Mouse (Mus musculus): ENCODE data around the gene Daxx. TPM values are rescaled to one million over a fixed set of nuclear protein-coding genes. Genes with fewer than 3 reads are reported as not detected.

Daxx gene
- polyA plus RNA-seq, 1 experiment from 2014 or later = 61.5 TPM

- Histone ChIP-seq H3K4me3 (replicated peaks; ENCODE audit: low read length) (peak overlapping the region; percentile 85), H3K4me2 (ENCODE audit: low read length) (peak overlapping the region; percentile 82), H3K36me3 (ENCODE audit: control insufficient read depth, insufficient read depth) (peaks cover 10% of the 10 kb centered on the region), H3K27ac (ENCODE audit: low read length) (peak overlapping the region; percentile 88), H3K27me3 (replicated peaks; ENCODE audit: control insufficient read depth, insufficient read depth, low read length) (no peaks in the 10 kb centered on the region), H3K9me3 (ENCODE audit: control insufficient read depth, low read length) (no peaks in the 10 kb centered on the region), H3K4me1 (replicated peaks; ENCODE audit: control insufficient read depth, insufficient read depth, low read length) (peaks cover 51% of the 10 kb centered on the region), H3K9ac (replicated peaks; ENCODE audit: low read depth, low read length) (peak overlapping the region; percentile 94)
- ATAC-seq = peak; percentile 39
- 2% methylated on average over 33 of the region's 33 CpGs for WGBS
Measured at GRCm38 (mm10) chr17:33954646-33955554, 45.7 kb downstream of the Daxx start.

GRCm38 (mm10) chr17:33955555-33956214, 46.5 kb downstream of the Daxx start, which contains the start of the genes Vps52 and Rps18:
Gene Vps52, plus strand, starts transcription at chr17:33955812.
Gene Rps18, minus strand, starts transcription at chr17:33956001.
- Histone ChIP-seq H3K4me2 (ENCODE audit: low read length) (peak within 1 kb of the TSS; percentile 82), H3K27ac (ENCODE audit: low read length) (peak within 1 kb of the TSS; percentile 88), H3K4me3 (replicated peaks; ENCODE audit: low read length) (peak within 1 kb of the TSS; percentile 85), H3K9me3 (ENCODE audit: control insufficient read depth, low read length) (no peaks in the 10 kb centered on the region), H3K9ac (replicated peaks; ENCODE audit: low read depth, low read length) (peak within 1 kb of the TSS; percentile 94), H3K36me3 (ENCODE audit: control insufficient read depth, insufficient read depth) (peaks cover 12% of the 10 kb centered on the region), H3K27me3 (replicated peaks; ENCODE audit: control insufficient read depth, insufficient read depth, low read length) (no peaks in the 10 kb centered on the region), H3K4me1 (replicated peaks; ENCODE audit: control insufficient read depth, insufficient read depth, low read length) (peaks cover 43% of the 10 kb centered on the region)
- WGBS = under 1% methylated on average over 50 of the region's 50 CpGs
- ATAC-seq = peak; percentile 91

GRCm38 (mm10) chr17:33956336-33956735, 47.1 kb downstream of the Daxx start:
- Histone ChIP-seq H3K4me2 (ENCODE audit: low read length) (peak overlapping the region; percentile 71), H3K4me1 (replicated peaks; ENCODE audit: control insufficient read depth, insufficient read depth, low read length) (peaks cover 40% of the 10 kb centered on the region), H3K9me3 (ENCODE audit: control insufficient read depth, low read length) (no peaks in the 10 kb centered on the region), H3K9ac (replicated peaks; ENCODE audit: low read depth, low read length) (peak overlapping the region; percentile 68), H3K36me3 (ENCODE audit: control insufficient read depth, insufficient read depth) (peaks cover 12% of the 10 kb centered on the region), H3K27ac (ENCODE audit: low read length) (peak overlapping the region; percentile 87), H3K4me3 (replicated peaks; ENCODE audit: low read length) (peak overlapping the region; percentile 85), H3K27me3 (replicated peaks; ENCODE audit: control insufficient read depth, insufficient read depth, low read length) (no peaks in the 10 kb centered on the region)
- ATAC-seq = no peak
- WGBS = 5% methylated on average over 10 of the region's 10 CpGs

- peaks cover 10% of the 10 kb centered on the region; the same call in 1 of the 2 replicates for H3K36me3 ChIP-seq (ENCODE audit: control insufficient read depth, insufficient read depth)
- ATAC-seq = no peak
- H3K4me3 ChIP-seq (replicated peaks; ENCODE audit: low read length) = no peak overlapping the region
- no peak overlapping the region for H3K27ac ChIP-seq (ENCODE audit: low read length)
- no peaks in the 10 kb centered on the region for H3K27me3 ChIP-seq (replicated peaks; ENCODE audit: control insufficient read depth, insufficient read depth, low read length)
- no peaks in the 10 kb centered on the region for H3K9me3 ChIP-seq (ENCODE audit: control insufficient read depth, low read length)
- H3K4me2 ChIP-seq (ENCODE audit: low read length) = no peak overlapping the region
- H3K9ac ChIP-seq (replicated peaks; ENCODE audit: low read depth, low read length) = no peak overlapping the region
- peaks cover 30% of the 10 kb centered on the region for H3K4me1 ChIP-seq (replicated peaks; ENCODE audit: control insufficient read depth, insufficient read depth, low read length)
- WGBS = 90% methylated on average over 6 of the region's 6 CpGs
Measured at GRCm38 (mm10) chr17:33957493-33957892, 48.3 kb downstream of the Daxx start.

- H3K4me1 ChIP-seq (replicated peaks; ENCODE audit: control insufficient read depth, insufficient read depth, low read length) = peaks cover 21% of the 10 kb centered on the region
- H3K9me3 ChIP-seq (ENCODE audit: control insufficient read depth, low read length) = no peaks in the 10 kb centered on the region
- WGBS = 95% methylated on average over 11 of the region's 11 CpGs
- no peak overlapping the region for H3K4me2 ChIP-seq (ENCODE audit: low read length)
- no peak overlapping the region for H3K27ac ChIP-seq (ENCODE audit: low read length)
- H3K9ac ChIP-seq (replicated peaks; ENCODE audit: low read depth, low read length) = no peak overlapping the region
- no peak overlapping the region for H3K4me3 ChIP-seq (replicated peaks; ENCODE audit: low read length)
- no peaks in the 10 kb centered on the region for H3K27me3 ChIP-seq (replicated peaks; ENCODE audit: control insufficient read depth, insufficient read depth, low read length)
- peaks cover 9% of the 10 kb centered on the region for H3K36me3 ChIP-seq (ENCODE audit: control insufficient read depth, insufficient read depth)
- ATAC-seq = no peak
Measured at GRCm38 (mm10) chr17:33958451-33958850, 49.2 kb downstream of the Daxx start.

- Histone ChIP-seq H3K4me2 (ENCODE audit: low read length) (no peak overlapping the region), H3K4me1 (replicated peaks; ENCODE audit: control insufficient read depth, insufficient read depth, low read length) (peaks cover 14% of the 10 kb centered on the region), H3K27me3 (replicated peaks; ENCODE audit: control insufficient read depth, insufficient read depth, low read length) (no peaks in the 10 kb centered on the region), H3K9ac (replicated peaks; ENCODE audit: low read depth, low read length) (no peak overlapping the region), H3K27ac (ENCODE audit: low read length) (no peak overlapping the region), H3K4me3 (replicated peaks; ENCODE audit: low read length) (no peak overlapping the region), H3K9me3 (ENCODE audit: control insufficient read depth, low read length) (no peaks in the 10 kb centered on the region), H3K36me3 (ENCODE audit: control insufficient read depth, insufficient read depth) (peaks cover 10% of the 10 kb centered on the region)
- WGBS = 95% methylated on average over 13 of the region's 13 CpGs
- ATAC-seq = no peak
Measured at GRCm38 (mm10) chr17:33959135-33959534, 49.9 kb downstream of the Daxx start.

- Histone ChIP-seq H3K4me3 (replicated peaks; ENCODE audit: low read length) (no peak overlapping the region), H3K9me3 (ENCODE audit: control insufficient read depth, low read length) (no peaks in the 10 kb centered on the region), H3K36me3 (ENCODE audit: control insufficient read depth, insufficient read depth) (peaks cover 10% of the 10 kb centered on the region), H3K9ac (replicated peaks; ENCODE audit: low read depth, low read length) (no peak overlapping the region), H3K4me2 (ENCODE audit: low read length) (no peak overlapping the region), H3K27ac (ENCODE audit: low read length) (no peak overlapping the region), H3K4me1 (replicated peaks; ENCODE audit: control insufficient read depth, insufficient read depth, low read length) (peaks cover 6% of the 10 kb centered on the region), H3K27me3 (replicated peaks; ENCODE audit: control insufficient read depth, insufficient read depth, low read length) (no peaks in the 10 kb centered on the region)
- 93% methylated on average over 15 of the region's 15 CpGs for WGBS
- ATAC-seq = no peak
Measured at GRCm38 (mm10) chr17:33959948-33960347, 50.7 kb downstream of the Daxx start.

GRCm38 (mm10) chr17:33962876-33963275, 53.7 kb downstream of the Daxx start:
- H3K36me3 ChIP-seq (ENCODE audit: control insufficient read depth, insufficient read depth) = peaks cover 12% of the 10 kb centered on the region
- H3K27ac ChIP-seq (ENCODE audit: low read length) = no peak overlapping the region
- no peak overlapping the region for H3K9ac ChIP-seq (replicated peaks; ENCODE audit: low read depth, low read length)
- no peaks in the 10 kb centered on the region for H3K27me3 ChIP-seq (replicated peaks; ENCODE audit: control insufficient read depth, insufficient read depth, low read length)
- ATAC-seq = no peak
- H3K9me3 ChIP-seq (ENCODE audit: control insufficient read depth, low read length) = no peaks in the 10 kb centered on the region
- H3K4me2 ChIP-seq (ENCODE audit: low read length) = no peak overlapping the region
- H3K4me1 ChIP-seq (replicated peaks; ENCODE audit: control insufficient read depth, insufficient read depth, low read length) = no peaks in the 10 kb centered on the region
- WGBS = 91% methylated on average over 7 of the region's 7 CpGs
- no peak overlapping the region for H3K4me3 ChIP-seq (replicated peaks; ENCODE audit: low read length)

Data from forebrain, embryonic 16.5 days (tissue).